Mouse (Mus musculus) thymus, adult 2 months (tissue): ENCODE results near the gene Gls2. TPM values are rescaled to one million over a fixed set of nuclear protein-coding genes. Genes with fewer than 3 reads are reported as not detected.

ENCODE experiments used
- DNase-seq: peaks from one replicate; pipeline ENCODE4 v3.0.0; 2021
- H3K27ac ChIP-seq: fragments of 200-500 bp; 2 replicates; pipeline ENCODE4 v1.5.1; 2012; ENCODE audit warnings: low read length, control low read depth; ENCODE audit not compliant: control insufficient read depth, insufficient read depth
- H3K27me3 ChIP-seq: fragments of 200-500 bp; 2 replicates; pipeline ENCODE4 v1.6.1; 2012; ENCODE audit warnings: mild to moderate bottlenecking, low read length, moderate library complexity, mixed read lengths; ENCODE audit not compliant: control insufficient read depth, insufficient read depth
- H3K36me3 ChIP-seq: fragments of 200-500 bp; 2 replicates; pipeline ENCODE4 v1.6.1; 2012; ENCODE audit warnings: mild to moderate bottlenecking, low read length, moderate library complexity; ENCODE audit not compliant: control insufficient read depth, insufficient read depth
- H3K4me1 ChIP-seq: fragments of 200-500 bp; replicated peaks from 2 replicates; pipeline ENCODE4 v1.6.1; 2012; ENCODE audit warnings: low read length; ENCODE audit not compliant: control insufficient read depth, insufficient read depth
- H3K4me3 ChIP-seq: fragments of 200-500 bp; 2 replicates; pipeline ENCODE4 v1.5.1; 2012; ENCODE audit warnings: mild to moderate bottlenecking, low read length, control low read depth, moderate library complexity; ENCODE audit not compliant: control insufficient read depth, insufficient read depth
- CTCF ChIP-seq: fragments of 200-500 bp; IDR thresholded peaks from 2 replicates; pipeline ENCODE4 v1.5.1; 2012; ENCODE audit warnings: mild to moderate bottlenecking, control low read depth, low read length, moderate library complexity, borderline replicate concordance; ENCODE audit not compliant: control insufficient read depth, poor library complexity, insufficient read depth; ENCODE audit errors: extremely low read depth
- POLR2A ChIP-seq: fragments of 200-500 bp; IDR thresholded peaks from 2 replicates; pipeline ENCODE4 v1.6.1; 2012; ENCODE audit warnings: mild to moderate bottlenecking, low read length, control low read depth, moderate library complexity; ENCODE audit not compliant: control insufficient read depth, poor library complexity, insufficient read depth; ENCODE audit errors: extremely low read depth
- WGBS: fragments of 180-500 bp; shearing (Covaris S2); methylation state at CpG from one replicate; pipeline ENCODE4 v1.1.7; 2018; 5-methylcytosine and 5-hydroxymethylcytosine counted together
- polyA plus RNA-seq: library from polyadenylated mRNA; depleted of rRNA; stranded (reverse); fragments of >200 nt; gene quantifications from 2 replicates; pipeline ENCODE4 v1.2.3, GENCODE M21; 2012; rRNA removed

Gls2 gene
- polyA plus RNA-seq, 1 experiment: 1.2 TPM

- 95% methylated on average over 8 of the region's 8 CpGs for WGBS
- DNase-seq: no peak
- Histone ChIP-seq H3K36me3 (peaks cover 13% of the 10 kb centered on the region), H3K4me1 (peaks cover 8% of the 10 kb centered on the region; the same call in 1 of the 2 replicates), H3K27ac (no peak overlapping the region), H3K4me3 (no peak overlapping the region), H3K27me3 (no peaks in the 10 kb centered on the region)
- TF ChIP-seq POLR2A (no peak), CTCF (no peak)
Measured at GRCm38 (mm10) chr10:128256328-128256727, 62.1 kb downstream of the Gls2 start.

DNA sequence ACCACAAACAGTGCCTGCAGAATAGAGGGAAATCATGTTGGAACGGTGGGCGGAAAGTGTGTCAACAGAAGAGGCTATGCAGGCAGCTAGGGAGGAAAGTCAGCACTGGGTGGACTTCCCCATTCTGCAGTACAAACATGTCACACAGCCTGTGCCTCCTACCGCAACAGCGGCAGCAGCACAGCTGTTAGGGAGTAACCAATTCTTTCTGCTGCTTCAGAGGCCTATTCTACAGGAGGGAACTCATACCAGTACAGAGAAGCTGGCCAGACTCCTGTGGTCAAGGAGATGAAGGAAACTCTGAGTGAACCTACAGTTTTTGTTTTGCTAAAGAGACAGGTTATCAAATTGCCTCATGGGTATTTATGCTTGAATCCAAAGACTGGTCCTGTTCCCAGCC, 64.7 kb downstream of the Gls2 start:
- Histone ChIP-seq H3K4me1 (peaks cover 8% of the 10 kb centered on the region; the same call in 1 of the 2 replicates), H3K4me3 (no peak overlapping the region), H3K36me3 (no peaks in the 10 kb centered on the region), H3K27me3 (no peaks in the 10 kb centered on the region), H3K27ac (no peak overlapping the region)
- TF ChIP-seq CTCF (no peak), POLR2A (no peak)
- DNase-seq: no peak
- WGBS: 28% methylated on average over 4 of the region's 4 CpGs

Other genes starting within 250 kb of the Gls2 start
- gene Hsd17b6, start 186.8 kb upstream of the Gls2 start, polyA plus RNA-seq: 1.2 and 1.6 TPM in 2 replicates
- 20.8 and 21.1 TPM in 2 replicates for gene Prim1, start 179.3 kb upstream of the Gls2 start, polyA plus RNA-seq
- 204 and 209 TPM in 2 replicates for gene Naca, start 158.9 kb upstream of the Gls2 start, polyA plus RNA-seq
- gene Ptges3, start 135.5 kb upstream of the Gls2 start, polyA plus RNA-seq: 55.7 and 99.1 TPM in 2 replicates
- gene Atp5b, start 111.2 kb upstream of the Gls2 start, polyA plus RNA-seq: 3,947 and 4,074 TPM in 2 replicates
- 126 and 131 TPM in 2 replicates for gene Baz2a, start 102.9 kb upstream of the Gls2 start, polyA plus RNA-seq
- gene Rbms2, start 14.2 kb upstream of the Gls2 start, polyA plus RNA-seq: 65.3 and 76.2 TPM in 2 replicates
- 9.8 and 10.9 TPM in 2 replicates for gene Spryd4, start 17.4 kb downstream of the Gls2 start, polyA plus RNA-seq
- gene Mip, start 31.4 kb downstream of the Gls2 start, polyA plus RNA-seq: 0.19 and 0.24 TPM in 2 replicates
- gene Timeless, start 37.6 kb downstream of the Gls2 start, polyA plus RNA-seq: 21.3 and 29.3 TPM in 2 replicates
- gene Apon, start 59.6 kb downstream of the Gls2 start, polyA plus RNA-seq: 0.39 and 0.96 TPM in 2 replicates
- gene Apof, start 74.2 kb downstream of the Gls2 start, polyA plus RNA-seq: 0.38 and 4.1 TPM in 2 replicates
- 54.9 and 62.0 TPM in 2 replicates for gene Stat2, start 76.1 kb downstream of the Gls2 start, polyA plus RNA-seq
- 2.0 and 2.5 TPM in 2 replicates for gene Il23a, start 104.3 kb downstream of the Gls2 start, polyA plus RNA-seq
- gene Pan2, start 108.9 kb downstream of the Gls2 start, polyA plus RNA-seq: 67.5 and 68.4 TPM in 2 replicates
- gene Cnpy2, start 128.0 kb downstream of the Gls2 start, polyA plus RNA-seq: 34.3 and 41.7 TPM in 2 replicates
- 215 and 225 TPM in 2 replicates for gene Cs, start 143.3 kb downstream of the Gls2 start, polyA plus RNA-seq
- 62.9 and 71.7 TPM in 2 replicates for gene Coq10a, start 174.5 kb downstream of the Gls2 start, polyA plus RNA-seq
- 71.0 and 87.0 TPM in 2 replicates for gene Ankrd52, start 182.7 kb downstream of the Gls2 start, polyA plus RNA-seq
- 0.53 and 0.65 TPM in 2 replicates for gene Slc39a5, start 206.8 kb downstream of the Gls2 start, polyA plus RNA-seq
- 18.0 and 20.8 TPM in 2 replicates for gene Nabp2, start 217.0 kb downstream of the Gls2 start, polyA plus RNA-seq
- 37.8 and 40.4 TPM in 2 replicates for gene Rnf41, start 217.2 kb downstream of the Gls2 start, polyA plus RNA-seq